Mouse (Mus musculus): ENCODE measurements around the gene Gm17349.

DNA sequence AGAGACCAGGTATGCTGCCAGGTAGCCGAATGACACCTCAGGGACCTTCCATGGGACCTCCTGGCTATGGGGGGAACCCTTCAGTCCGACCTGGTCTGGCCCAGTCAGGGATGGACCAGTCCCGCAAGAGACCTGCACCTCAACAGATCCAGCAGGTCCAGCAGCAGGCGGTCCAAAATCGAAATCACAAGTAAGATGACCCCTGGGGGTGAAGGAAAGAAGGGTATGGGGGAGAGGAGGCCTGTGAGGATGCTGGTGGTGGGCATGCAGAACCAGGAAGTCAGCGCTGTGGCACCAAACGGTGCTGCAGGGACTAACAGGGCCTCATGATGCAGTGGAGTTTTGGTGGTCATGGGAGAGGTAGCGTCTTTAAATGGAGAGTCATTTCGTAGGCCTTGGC lies 2.2 kb downstream of the Gm17349 start:
- TF ChIP-seq CTCF (IDR thresholded peaks at IDR 0.05 in 2 of 3, conservative IDR thresholded peaks at IDR 0.05 in 1 of 3; ENCODE audit: control insufficient read depth in 1 of 3, insufficient read depth in 1 of 3, low read depth in 2 of 3, low read length in 3 of 3, poor library complexity in 1 of 3, severe bottlenecking in 1 of 3) (no peak), POLR2A (IDR thresholded peaks at IDR 0.05; ENCODE audit: control insufficient read depth in 1 of 2, insufficient read depth in 1 of 2, low read depth in 1 of 2, low read length in 2 of 2, poor library complexity in 1 of 2) (no peak), TCF12 (IDR thresholded peaks at IDR 0.05; ENCODE audit: low read depth, low read length) (no peak), EP300 (IDR thresholded peaks at IDR 0.05; ENCODE audit: low read depth in 1 of 2, low read length in 2 of 2) (no peak), CHD2 (IDR thresholded peaks at IDR 0.05; ENCODE audit: low read length) (no peak), NRF1 (IDR thresholded peaks at IDR 0.05; ENCODE audit: insufficient read depth, low read depth, low read length, poor library complexity, severe bottlenecking) (no peak), ETS1 (IDR thresholded peaks at IDR 0.05; ENCODE audit: low read depth, low read length) (no peak), ZMIZ1 (IDR thresholded peaks at IDR 0.05; ENCODE audit: low read depth, low read length) (no peak), TAL1 (IDR thresholded peaks at IDR 0.05; ENCODE audit: low read length) (no peak), GATA1 (IDR thresholded peaks at IDR 0.05; ENCODE audit: low read depth, low read length) (no peak), ZNF384 (IDR thresholded peaks at IDR 0.05; ENCODE audit: low read depth, low read length) (no peak)

Data from MEL (cell line).